Mouse (Mus musculus) mature B cell (primary cell): Measurements from ENCODE around the gene Olfr491.

ENCODE experiments used
- in situ Hi-C: fragments of 300-500 bp; cut with MboI; formaldehyde crosslinking; loops from 2 replicates; pipeline ENCODE4 v1.14.3; 2019

Gene Olfr491

GRCm38 (mm10) chr7:108313151-108313550, at the start of gene Olfr491:
TSS of gene Olfr491 (plus strand) at chr7:108313451.
- in situ Hi-C loops: no loop called here

DNA sequence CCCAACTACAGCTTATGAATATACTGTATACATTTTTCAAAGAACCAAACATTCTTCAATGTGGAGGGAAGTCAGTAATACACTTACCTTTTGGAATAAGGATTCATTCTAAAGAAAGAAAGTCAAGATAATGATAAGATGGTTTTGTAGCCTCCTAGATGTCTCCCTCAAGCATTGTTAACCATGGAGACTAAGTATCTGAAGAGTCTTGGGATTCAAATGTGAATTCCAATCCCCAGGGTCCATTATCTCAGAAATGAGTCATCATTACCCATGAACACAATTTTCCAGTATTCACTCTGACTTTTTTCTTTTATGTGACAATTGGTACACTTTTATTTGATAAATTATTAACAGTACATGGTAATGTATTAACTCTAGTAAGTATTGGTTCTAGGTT, 24.4 kb upstream of the Olfr491 start, which contains the start of gene Olfr490:
Gene Olfr490, minus strand, starts transcription at position 101 of the 400 bp plus-strand sequence.
- in situ Hi-C loops: no loop called here

- in situ Hi-C loops: no loop called here
Observed at GRCm38 (mm10) chr7:108323574-108323973, 10.3 kb downstream of the Olfr491 start, which contains the start of gene Olfr492. TSS of gene Olfr492 (minus strand) at chr7:108323674.

DNA sequence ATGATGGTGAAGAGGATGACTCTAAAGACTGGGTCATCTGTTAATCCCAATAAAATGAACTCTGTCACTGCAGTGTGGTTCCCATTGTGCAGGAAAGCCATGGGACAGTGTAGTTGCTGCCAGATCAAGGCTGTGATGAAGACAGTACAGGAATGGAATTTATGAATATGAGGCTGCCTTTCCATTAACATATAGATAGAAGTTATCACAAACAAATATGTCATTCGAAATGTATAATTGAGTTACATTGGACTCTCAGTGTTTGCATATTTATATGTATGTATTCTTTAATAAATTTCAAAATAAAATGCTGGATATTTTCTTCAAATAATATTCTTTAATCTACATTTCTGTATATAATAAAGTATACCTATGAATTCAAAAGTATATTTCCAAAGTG, 33.6 kb downstream of the Olfr491 start, which contains the start of gene Olfr493:
Gene Olfr493, minus strand, starts transcription at position 101 of the 400 bp plus-strand sequence.
- in situ Hi-C loops: no loop called here

- in situ Hi-C loops: no loop called here
Observed at GRCm38 (mm10) chr7:108365035-108365434, 51.8 kb downstream of the Olfr491 start, which contains the start of gene Olfr494. TSS of gene Olfr494 (plus strand) at chr7:108365335.
